Mouse (Mus musculus) brain, embryonic 14.5 days (tissue): Measurements from ENCODE around the gene Nlgn2. TPM values are rescaled to one million over a fixed set of nuclear protein-coding genes. Genes with fewer than 3 reads are reported as not detected.

Source experiments
- DNase-seq: peaks from one replicate; pipeline ENCODE4 v3.0.0-alpha.2; 2011; ENCODE audit warnings: low read depth
- CTCF ChIP-seq: fragments of 200-500 bp; IDR thresholded peaks from 2 replicates; pipeline ENCODE4 v1.5.1; 2012; ENCODE audit warnings: inconsistent platforms, mild to moderate bottlenecking, moderate library complexity, borderline replicate concordance; ENCODE audit not compliant: insufficient read depth, insufficient read length; ENCODE audit errors: extremely low read depth
- POLR2A ChIP-seq: fragments of 200-500 bp; IDR thresholded peaks from 2 replicates; pipeline ENCODE4 v1.6.1; 2012; ENCODE audit warnings: mild to moderate bottlenecking, inconsistent platforms, borderline replicate concordance; ENCODE audit not compliant: poor library complexity, insufficient read depth, insufficient read length, severe bottlenecking; ENCODE audit errors: extremely low read depth
- polyA plus RNA-seq: library from polyadenylated mRNA; depleted of rRNA; stranded (reverse); fragments of >200 nt; gene quantifications from 2 replicates; pipeline ENCODE4 v1.2.3, GENCODE M21; 2012

The Nlgn2 gene
- polyA plus RNA-seq, 1 experiment, result 183 TPM

GRCm38 (mm10) chr11:69855347-69855746 is 17.8 kb upstream of the Nlgn2 start:
- TF ChIP-seq POLR2A (no peak), CTCF (peak; percentile 52; the same call in 1 of the 2 replicates)
- peak; percentile 47 for DNase-seq

- no peak for TF ChIP-seq POLR2A
- no peak for TF ChIP-seq CTCF
Observed at GRCm38 (mm10) chr11:69854680-69855079, 17.1 kb upstream of the Nlgn2 start.

GRCm38 (mm10) chr11:69853994-69854393 is 16.4 kb upstream of the Nlgn2 start:
- TF ChIP-seq CTCF, result no peak
- no peak for TF ChIP-seq POLR2A
- DNase-seq, result no peak

More at GRCm38 (mm10) chr11:69854680-69855079, 17.1 kb upstream of the Nlgn2 start:
- DNase-seq, result no peak

- no peak for DNase-seq
- no peak for TF ChIP-seq POLR2A
- no peak for TF ChIP-seq CTCF
Observed at GRCm38 (mm10) chr11:69850754-69851153, 13.2 kb upstream of the Nlgn2 start.

- TF ChIP-seq CTCF (no peak), POLR2A (no peak)
- DNase-seq, result no peak
Observed at GRCm38 (mm10) chr11:69849884-69850283, 12.3 kb upstream of the Nlgn2 start.

- DNase-seq, result no peak
- no peak for TF ChIP-seq POLR2A
- no peak for TF ChIP-seq CTCF
Observed at GRCm38 (mm10) chr11:69849128-69849527, 11.5 kb upstream of the Nlgn2 start.

- TF ChIP-seq CTCF (no peak), POLR2A (no peak)
- no peak for DNase-seq
Observed at GRCm38 (mm10) chr11:69848021-69848420, 10.4 kb upstream of the Nlgn2 start.

- no peak for DNase-seq
- TF ChIP-seq POLR2A (no peak), CTCF (no peak)
Observed at GRCm38 (mm10) chr11:69846738-69847688, 9.4 kb upstream of the Nlgn2 start.

- TF ChIP-seq CTCF (no peak), POLR2A (peak; percentile 59; the same call in 1 of the 2 replicates)
Observed at GRCm38 (mm10) chr11:69846198-69846680, 8.7 kb upstream of the Nlgn2 start, which contains the start of gene Plscr3. Gene Plscr3 (plus strand): TSS chr11:69846376.

GRCm38 (mm10) chr11:69838714-69839104 is 1.1 kb upstream of the Nlgn2 start:
- DNase-seq, result no peak
- no peak for TF ChIP-seq POLR2A
- no peak for TF ChIP-seq CTCF

More at GRCm38 (mm10) chr11:69846198-69846680, 8.7 kb upstream of the Nlgn2 start, which contains the start of gene Plscr3:
- peak; percentile 97 for DNase-seq

GRCm38 (mm10) chr11:69837952-69838713 is 549 bp upstream of the Nlgn2 start, which contains the start of gene Tmem256:
Gene Tmem256 (plus strand): TSS chr11:69838514.
- TF ChIP-seq CTCF, result no peak
- TF ChIP-seq POLR2A, result peak; percentile 49; the same call in 1 of the 2 replicates

More at GRCm38 (mm10) chr11:69837952-69838713, 549 bp upstream of the Nlgn2 start, which contains the start of gene Tmem256:
- DNase-seq, result peak; percentile 99
